Mouse (Mus musculus): Measurements from ENCODE around the gene Copz1.

DNA sequence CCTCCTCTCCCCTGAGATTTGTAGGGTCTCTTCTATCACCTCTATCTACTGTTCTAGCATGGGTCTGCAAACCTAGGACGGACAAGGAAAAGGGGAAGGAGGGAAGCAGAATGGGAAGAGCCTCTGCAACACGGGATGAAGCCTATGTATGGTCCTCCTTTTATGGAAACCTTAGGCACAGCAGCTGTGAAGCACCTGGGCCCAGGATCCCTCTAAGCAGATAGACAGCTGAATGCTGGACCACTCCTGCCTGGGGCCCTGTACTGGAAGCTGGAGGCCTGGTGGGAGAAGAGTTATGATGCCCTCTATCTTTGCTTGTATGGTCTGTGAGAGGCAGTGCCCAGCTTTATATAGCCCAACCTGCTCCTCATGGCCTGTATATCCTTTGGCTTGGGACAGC, 28.0 kb downstream of the Copz1 start:
- TF ChIP-seq EP300 (IDR thresholded peaks at IDR 0.05; ENCODE audit: low read depth) (no peak), CTCF (IDR thresholded peaks at IDR 0.05; ENCODE audit: low read depth) (no peak)

Data from heart, postnatal 0 days (tissue).